Mouse (Mus musculus) embryonic facial prominence, embryonic 11.5 days (tissue): ENCODE data around the gene Odf3b. TPM values are rescaled to one million over a fixed set of nuclear protein-coding genes. Genes with fewer than 3 reads are reported as not detected.
A peak's percentile ranks its signal among the peaks of the same experiment; 100 is the strongest.

Experiments
- ATAC-seq: fragments of 200-750 bp; cut with Nextera tagmentation; replicated peaks from 2 replicates; pipeline ENCODE4 v1.8.0; 2017; ENCODE audit warnings: low read depth; ENCODE audit not compliant: insufficient number of reproducible peaks, low FRiP score, low TSS enrichment
- DNase-seq: peaks from one replicate; pipeline ENCODE4 v3.0.0-alpha.2; 2015; ENCODE audit warnings: low spot score
- H3K27ac ChIP-seq: fragments of 300-500 bp; sonication (generic); replicated peaks from 2 replicates; pipeline ENCODE4 v1.5.1; 2014; ENCODE audit warnings: mild to moderate bottlenecking, low read depth, low read length, control low read depth
- H3K27me3 ChIP-seq: fragments of 300-500 bp; sonication (generic); 2 replicates; pipeline ENCODE4 v1.6.1; 2014; ENCODE audit warnings: mild to moderate bottlenecking, low read length, moderate library complexity, mixed read lengths; ENCODE audit not compliant: control insufficient read depth, insufficient read depth
- H3K36me3 ChIP-seq: fragments of 300-500 bp; sonication (generic); replicated peaks from 2 replicates; pipeline ENCODE4 v1.6.1; 2014; ENCODE audit warnings: low read depth, mild to moderate bottlenecking, low read length, moderate library complexity, mixed read lengths; ENCODE audit not compliant: control insufficient read depth, insufficient read depth
- H3K4me1 ChIP-seq: fragments of 300-500 bp; sonication (generic); 2 replicates; pipeline ENCODE4 v1.6.1; 2014; ENCODE audit warnings: low read length, mixed read lengths; ENCODE audit not compliant: control insufficient read depth, insufficient read depth
- H3K4me2 ChIP-seq: fragments of 300-500 bp; sonication (generic); 2 replicates; pipeline ENCODE4 v1.6.1; 2014; ENCODE audit warnings: low read depth, mild to moderate bottlenecking, control low read depth, low read length, moderate library complexity
- H3K4me3 ChIP-seq: fragments of 300-500 bp; sonication (generic); 2 replicates; pipeline ENCODE4 v1.5.1; 2014; ENCODE audit warnings: low read depth, low read length, control low read depth
- H3K9ac ChIP-seq: fragments of 300-500 bp; sonication (generic); replicated peaks from 2 replicates; pipeline ENCODE4 v1.6.1; 2014; ENCODE audit warnings: mild to moderate bottlenecking, control low read depth, low read length
- H3K9me3 ChIP-seq: fragments of 300-500 bp; sonication (generic); replicated peaks from 2 replicates; pipeline ENCODE4 v1.6.1; 2016; ENCODE audit warnings: mild to moderate bottlenecking, low read length, inconsistent platforms, mixed read lengths; ENCODE audit not compliant: control insufficient read depth
- WGBS: fragments of 180-500 bp; shearing (Covaris S2); extraction: QIAGEN DNeasy Blood & Tissue Kit; methylation state at CpG from one replicate; pipeline ENCODE4 v1.1.7; 2014; 5-methylcytosine and 5-hydroxymethylcytosine counted together
- polyA plus RNA-seq: library from polyadenylated mRNA; unstranded; fragments of >200 nt; fragmentation: Nextera tagmentation; extraction: Ambion mirVana; gene quantifications from 2 replicates; pipeline ENCODE4 v1.2.1, GENCODE M21; 2014

The Odf3b gene
- polyA plus RNA-seq, 1 experiment from 2014 or later: 0.38 TPM

GRCm38 (mm10) chr15:89356372-89356771 lies 22.7 kb downstream of the Odf3b start:
- Histone ChIP-seq H3K4me1 (no peaks in the 10 kb centered on the region), H3K9ac (peak overlapping the region; percentile 86), H3K4me2 (peak overlapping the region; percentile 32), H3K36me3 (peaks cover 12% of the 10 kb centered on the region), H3K27me3 (no peaks in the 10 kb centered on the region), H3K27ac (peak overlapping the region; percentile 68), H3K9me3 (no peaks in the 10 kb centered on the region), H3K4me3 (peak overlapping the region; percentile 63)
- peak; percentile 64 for ATAC-seq
- 1% methylated on average over 15 of the region's 15 CpGs for whole genome bisulfite sequencing
- peak; percentile 98 for DNase-seq

GRCm38 (mm10) chr15:89355241-89356187 lies 23.6 kb downstream of the Odf3b start, which contains the start of the genes Lmf2 and Ncaph2:
TSS of gene Lmf2 (minus strand) at chr15:89355659.
TSS of gene Ncaph2 (plus strand) at chr15:89355719.
- Histone ChIP-seq H3K4me3 (peak within 1 kb of the TSS; percentile 63), H3K36me3 (peaks cover 8% of the 10 kb centered on the region), H3K27me3 (no peaks in the 10 kb centered on the region), H3K4me1 (no peaks in the 10 kb centered on the region), H3K4me2 (peak within 1 kb of the TSS; percentile 67), H3K9me3 (no peaks in the 10 kb centered on the region), H3K27ac (peak within 1 kb of the TSS; percentile 68), H3K9ac (peak within 1 kb of the TSS; percentile 86)
- WGBS: under 1% methylated on average over 59 of the region's 64 CpGs
- peak; percentile 99 for DNase-seq
- ATAC-seq: peak; percentile 80

GRCm38 (mm10) chr15:89354455-89354854 lies 24.6 kb downstream of the Odf3b start:
- peak overlapping the region; percentile 67 for H3K4me2 ChIP-seq
- H3K9me3 ChIP-seq: no peaks in the 10 kb centered on the region
- DNase-seq (no peak), ATAC-seq (no peak)
- WGBS: 85% methylated on average over 7 of the region's 7 CpGs
- H3K36me3 ChIP-seq: peaks cover 8% of the 10 kb centered on the region
- H3K4me3 ChIP-seq: peak overlapping the region; percentile 63
- no peaks in the 10 kb centered on the region for H3K27me3 ChIP-seq
- H3K9ac ChIP-seq: peak overlapping the region; percentile 86
- no peaks in the 10 kb centered on the region for H3K4me1 ChIP-seq
- H3K27ac ChIP-seq: no peak overlapping the region

GRCm38 (mm10) chr15:89353837-89354236 lies 25.2 kb downstream of the Odf3b start:
- Histone ChIP-seq H3K9me3 (no peaks in the 10 kb centered on the region), H3K36me3 (peaks cover 8% of the 10 kb centered on the region), H3K4me2 (no peak overlapping the region), H3K9ac (no peak overlapping the region), H3K4me1 (no peaks in the 10 kb centered on the region), H3K27me3 (no peaks in the 10 kb centered on the region), H3K4me3 (no peak overlapping the region), H3K27ac (no peak overlapping the region)
- no peak for DNase-seq
- ATAC-seq: no peak
- 96% methylated on average over 16 of the region's 16 CpGs for WGBS

- H3K27ac ChIP-seq: no peak overlapping the region
- no peak for DNase-seq
- 97% methylated on average over 12 of the region's 12 CpGs for WGBS
Measured at GRCm38 (mm10) chr15:89352795-89353194, 26.3 kb downstream of the Odf3b start.

GRCm38 (mm10) chr15:89352054-89352453 lies 27.0 kb downstream of the Odf3b start:
- Histone ChIP-seq H3K4me2 (no peak overlapping the region), H3K9me3 (no peaks in the 10 kb centered on the region), H3K4me3 (no peak overlapping the region), H3K36me3 (peaks cover 8% of the 10 kb centered on the region), H3K27ac (no peak overlapping the region), H3K27me3 (no peaks in the 10 kb centered on the region), H3K9ac (no peak overlapping the region), H3K4me1 (no peaks in the 10 kb centered on the region)
- 94% methylated on average over 14 of the region's 14 CpGs for whole genome bisulfite sequencing
- ATAC-seq (no peak), DNase-seq (no peak)

More at GRCm38 (mm10) chr15:89352795-89353194, 26.3 kb downstream of the Odf3b start:
- peaks cover 8% of the 10 kb centered on the region for H3K36me3 ChIP-seq
- ATAC-seq: no peak
- no peaks in the 10 kb centered on the region for H3K4me1 ChIP-seq
- H3K27me3 ChIP-seq: no peaks in the 10 kb centered on the region
- H3K4me2 ChIP-seq: no peak overlapping the region
- no peak overlapping the region for H3K9ac ChIP-seq
- H3K9me3 ChIP-seq: no peaks in the 10 kb centered on the region
- no peak overlapping the region for H3K4me3 ChIP-seq

GRCm38 (mm10) chr15:89351302-89351701 lies 27.8 kb downstream of the Odf3b start:
- no peak overlapping the region for H3K4me3 ChIP-seq
- ATAC-seq (no peak), DNase-seq (no peak)
- no peak overlapping the region for H3K4me2 ChIP-seq
- H3K36me3 ChIP-seq: peaks cover 8% of the 10 kb centered on the region
- WGBS: 86% methylated on average over 15 of the region's 15 CpGs
- no peaks in the 10 kb centered on the region for H3K27me3 ChIP-seq
- H3K4me1 ChIP-seq: no peaks in the 10 kb centered on the region
- H3K9me3 ChIP-seq: no peaks in the 10 kb centered on the region
- no peak overlapping the region for H3K9ac ChIP-seq
- H3K27ac ChIP-seq: no peak overlapping the region

- no peaks in the 10 kb centered on the region for H3K4me1 ChIP-seq
- no peak overlapping the region; the same call in 1 of the 2 replicates for H3K9ac ChIP-seq
- H3K27me3 ChIP-seq: no peaks in the 10 kb centered on the region
- H3K36me3 ChIP-seq: peaks cover 8% of the 10 kb centered on the region
- H3K9me3 ChIP-seq: no peaks in the 10 kb centered on the region
- H3K27ac ChIP-seq: no peak overlapping the region
- ATAC-seq: no peak
- WGBS: 82% methylated on average over 5 of the region's 5 CpGs
- no peak overlapping the region for H3K4me2 ChIP-seq
- no peak for DNase-seq
- no peak overlapping the region for H3K4me3 ChIP-seq
Measured at GRCm38 (mm10) chr15:89350447-89350846, 28.6 kb downstream of the Odf3b start.
